Mouse (Mus musculus) bone marrow macrophage, adult 2 months (primary cell): ENCODE results near the gene Actr8.

ENCODE experiments used
- CTCF ChIP-seq: IDR thresholded peaks from 2 replicates; pipeline ENCODE4 v1.5.1; 2012; ENCODE audit warnings: low read depth, mild to moderate bottlenecking, low read length, moderate library complexity
- POLR2A ChIP-seq: IDR thresholded peaks from 2 replicates; pipeline ENCODE4 v1.6.1; 2012; ENCODE audit warnings: mild to moderate bottlenecking, low read depth, low read length, borderline replicate concordance

DNA sequence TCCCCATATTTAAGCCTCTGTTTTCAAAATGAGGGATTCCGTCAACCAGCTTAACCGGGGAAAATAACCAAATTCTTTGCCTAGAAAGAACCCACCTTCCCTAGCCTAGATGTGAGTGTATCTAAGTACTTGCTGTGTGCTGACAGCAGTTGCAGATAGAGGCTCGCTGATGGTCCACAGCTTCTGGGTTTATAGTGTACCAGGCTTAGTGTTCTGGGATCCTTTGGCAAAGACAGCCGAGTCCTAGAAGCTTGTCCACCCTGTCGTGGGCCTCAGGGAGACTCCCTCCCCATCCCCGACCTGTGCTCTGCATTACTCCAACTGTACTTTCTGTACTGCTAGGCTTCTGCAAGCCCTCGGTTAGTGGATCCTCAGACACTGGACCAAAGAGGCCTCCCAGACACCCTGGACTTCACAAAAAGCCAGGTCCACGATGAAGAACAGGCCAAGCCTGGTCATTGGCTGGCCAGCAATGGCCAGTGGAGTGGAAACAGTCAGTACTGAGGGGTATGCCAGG, 67.6 kb downstream of the Actr8 start:
- TF ChIP-seq POLR2A = no peak
- no peak for TF ChIP-seq CTCF
